Mouse (Mus musculus) cerebellum, adult 11 months (tissue): ENCODE data around the gene Adora3.
A peak's percentile ranks its signal among the peaks of the same experiment; 100 is the strongest.
"Not testable (repeated sequence)": the region's sequence is repeated elsewhere in the genome, so short reads cannot be mapped to it uniquely, and the experiment has no call there.

ENCODE experiments used
- DNase-seq: peaks from one replicate; pipeline ENCODE4 v3.0.0; 2022

Gene Adora3

GRCm38 (mm10) chr3:105907956-105908655 is 37.4 kb downstream of the Adora3 start:
- no peak for DNase-seq

- no peak for DNase-seq
These were observed 38.3 kb downstream of the Adora3 start for GRCm38 (mm10) chr3:105908976-105909375.

- DNase-seq, result no peak
These were observed 40.0 kb downstream of the Adora3 start for GRCm38 (mm10) chr3:105910519-105911190.

- no peak for DNase-seq
These were observed 41.6 kb downstream of the Adora3 start for GRCm38 (mm10) chr3:105912097-105912880.

- no peak for DNase-seq
These were observed 43.4 kb downstream of the Adora3 start for GRCm38 (mm10) chr3:105913839-105914681.

- no peak for DNase-seq
These were observed 44.6 kb downstream of the Adora3 start for GRCm38 (mm10) chr3:105915281-105915680.

GRCm38 (mm10) chr3:105916455-105916854 is 45.8 kb downstream of the Adora3 start:
- not testable (repeated sequence) for DNase-seq

- no peak for DNase-seq
These were observed 47.1 kb downstream of the Adora3 start for GRCm38 (mm10) chr3:105917656-105918354.

GRCm38 (mm10) chr3:105918355-105918745 is 47.7 kb downstream of the Adora3 start:
- DNase-seq, result no peak

GRCm38 (mm10) chr3:105920743-105921142 is 50.1 kb downstream of the Adora3 start:
- not testable (repeated sequence) for DNase-seq

- DNase-seq, result no peak
These were observed 51.3 kb downstream of the Adora3 start for GRCm38 (mm10) chr3:105921959-105922358.

- no peak for DNase-seq
These were observed 54.0 kb downstream of the Adora3 start for GRCm38 (mm10) chr3:105924616-105925015.

- no peak for DNase-seq
These were observed 57.0 kb downstream of the Adora3 start for GRCm38 (mm10) chr3:105927561-105928194.

- no peak for DNase-seq
These were observed 57.5 kb downstream of the Adora3 start for GRCm38 (mm10) chr3:105928195-105928569.

- no peak for DNase-seq
These were observed 58.1 kb downstream of the Adora3 start for GRCm38 (mm10) chr3:105928781-105929180.

- no peak for DNase-seq
These were observed 59.2 kb downstream of the Adora3 start for GRCm38 (mm10) chr3:105929821-105930220.

- DNase-seq, result no peak
These were observed 60.4 kb downstream of the Adora3 start for GRCm38 (mm10) chr3:105931095-105931494.

GRCm38 (mm10) chr3:105932240-105933071 is 61.8 kb downstream of the Adora3 start, which contains the start of gene I830077J02Rik:
TSS of gene I830077J02Rik (minus strand) at chr3:105932664.
- no peak for DNase-seq

- no peak for DNase-seq
These were observed 63.3 kb downstream of the Adora3 start for GRCm38 (mm10) chr3:105933926-105934325.

- peak; percentile 5 for DNase-seq
These were observed 64.4 kb downstream of the Adora3 start for GRCm38 (mm10) chr3:105935033-105935432.

GRCm38 (mm10) chr3:105936111-105936510 is 65.5 kb downstream of the Adora3 start:
- DNase-seq, result no peak
